In genomic region chr8:4322470-4322869, GRCm38 (mm10) we compare ENCODE assay signal across 8 mouse cellular contexts. TPM values are rescaled to one million over a fixed set of nuclear protein-coding genes. Genes with fewer than 3 reads are reported as not detected.
A peak's percentile ranks its signal among the peaks of the same experiment; 100 is the strongest.
DNase-seq lines count a peak whose midpoint lies in the region; ATAC-seq and TF ChIP-seq lines count a peak whose summit lies in the region.

No protein-coding gene starts in this region.

- no peak overlapping the region for H3K27ac ChIP-seq in cerebellum, adult 2 months (ENCODE audit: insufficient read depth, low read length)
- no peak overlapping the region for H3K27ac ChIP-seq in hindbrain, embryonic 15.5 days (replicated peaks)
- H3K27ac ChIP-seq in midbrain, embryonic 13.5 days: no peak overlapping the region
- H3K27ac ChIP-seq in spleen, adult 2 months (ENCODE audit: insufficient read depth, low read length): no peak overlapping the region

- DNase-seq in cerebellum, adult 11 months: peak; percentile 63
- peak; percentile 67 to 79 for DNase-seq in cerebellum, adult 2 months
- peak; percentile 77 to 91 for DNase-seq in frontal cortex, postnatal 14 days (ENCODE audit: low spot score in 2 of 2)
- DNase-seq in left cerebral cortex, postnatal 10 days (ENCODE audit: extremely low spot score in 1 of 2, low spot score in 2 of 2): peak; percentile 83 to 87
- DNase-seq in spleen, adult 2 months (ENCODE audit: low read depth in 1 of 2, low spot score in 2 of 2): peak; percentile 62 to 80

- 20% methylated on average over 2 of the region's 2 CpGs for WGBS in cerebellum, adult 2 months
- 30% methylated on average over 2 of the region's 2 CpGs for WGBS in hindbrain, embryonic 15.5 days
- 34% methylated on average over 2 of the region's 2 CpGs for WGBS in midbrain, embryonic 13.5 days
- WGBS in spleen, adult 2 months: 39% methylated on average over 2 of the region's 2 CpGs

- H3K36me3 ChIP-seq in hindbrain, embryonic 15.5 days: peaks cover 13% of the 10 kb centered on the region; the same call in 1 of the 2 replicates
- peaks cover 22% of the 10 kb centered on the region for H3K36me3 ChIP-seq in midbrain, embryonic 13.5 days
- H3K36me3 ChIP-seq in spleen, adult 2 months (ENCODE audit: control insufficient read depth, insufficient read depth, low read length): no peaks in the 10 kb centered on the region; the same call in 1 of the 2 replicates

- no peaks in the 10 kb centered on the region for H3K9me3 ChIP-seq in hindbrain, embryonic 15.5 days
- H3K9me3 ChIP-seq in midbrain, embryonic 13.5 days: no peaks in the 10 kb centered on the region

- no peak overlapping the region for H3K4me3 ChIP-seq in cerebellum, adult 2 months (replicated peaks; ENCODE audit: insufficient read depth, low read depth, low read length)
- H3K4me3 ChIP-seq in hindbrain, embryonic 15.5 days: 0 out of 2 replicates have a peak overlapping the region, but pooled peaks have one; percentile 59
- H3K4me3 ChIP-seq in midbrain, embryonic 13.5 days (replicated peaks): peak overlapping the region; percentile 99
- H3K4me3 ChIP-seq in spleen, adult 2 months (ENCODE audit: extremely low read depth, insufficient read depth, insufficient read length): no peak overlapping the region

- no peak overlapping the region for H3K9ac ChIP-seq in hindbrain, embryonic 15.5 days
- H3K9ac ChIP-seq in midbrain, embryonic 13.5 days (replicated peaks): 0 out of 2 replicates have a peak overlapping the region, but pooled peaks have one; percentile 12

- peak overlapping the region; percentile 85; the same call in 1 of the 2 replicates for H3K4me2 ChIP-seq in hindbrain, embryonic 15.5 days
- H3K4me2 ChIP-seq in midbrain, embryonic 13.5 days (replicated peaks): peak overlapping the region; percentile 97

- peaks cover 7% of the 10 kb centered on the region for H3K4me1 ChIP-seq in cerebellum, adult 2 months (ENCODE audit: control insufficient read depth, insufficient read depth, low read length)
- H3K4me1 ChIP-seq in hindbrain, embryonic 15.5 days (replicated peaks): peaks cover 65% of the 10 kb centered on the region
- H3K4me1 ChIP-seq in midbrain, embryonic 13.5 days (replicated peaks): peaks cover 49% of the 10 kb centered on the region
- H3K4me1 ChIP-seq in spleen, adult 2 months (ENCODE audit: control insufficient read depth, insufficient read depth, insufficient read length): peaks cover 13% of the 10 kb centered on the region

- peak; percentile 73 for TF ChIP-seq CTCF in cerebellum, adult 2 months (IDR thresholded peaks at IDR 0.05; ENCODE audit: borderline replicate concordance, insufficient read depth, low read depth, low read length)
- peak; percentile 68; the same call in 1 of the 2 replicates for TF ChIP-seq CTCF in spleen, adult 2 months (IDR thresholded peaks at IDR 0.05; ENCODE audit: extremely low read depth, insufficient read depth, insufficient read length, insufficient replicate concordance)

- ATAC-seq in cerebellum, adult (ENCODE audit: insufficient number of reproducible peaks, low FRiP score, low TSS enrichment): no peak
- no peak for ATAC-seq in hindbrain, embryonic 15.5 days (ENCODE audit: low FRiP score, low read depth)
- no peak for ATAC-seq in midbrain, embryonic 13.5 days

- TF ChIP-seq POLR2A in cerebellum, adult 2 months (IDR thresholded peaks at IDR 0.05; ENCODE audit: borderline replicate concordance, insufficient read depth, low read length): no peak
- TF ChIP-seq POLR2A in spleen, adult 2 months (IDR thresholded peaks at IDR 0.05; ENCODE audit: low read depth, low read length): no peak

- intact Hi-C loops in left cerebral cortex, postnatal 10 days (cut with DNase I): loop anchor here (5.0 kb wide), 1 partner anchor 70 kb away; the partner anchor contains the start of gene Snapc2

- H3K27me3 ChIP-seq in cerebellum, adult 2 months (ENCODE audit: control insufficient read depth, insufficient read depth, low read length): no peaks in the 10 kb centered on the region
- H3K27me3 ChIP-seq in hindbrain, embryonic 15.5 days: no peaks in the 10 kb centered on the region
- no peaks in the 10 kb centered on the region for H3K27me3 ChIP-seq in midbrain, embryonic 13.5 days
- H3K27me3 ChIP-seq in spleen, adult 2 months (ENCODE audit: control insufficient read depth, insufficient read depth, low read length): no peaks in the 10 kb centered on the region

RNA-seq across cellular contexts. Expression of gene Ccl25, which starts 2.5 kb away (rescaled TPM):
- polyA plus RNA-seq in cerebellum, adult 2 months (2012; rRNA removed): 16.9 and 17.2 TPM in 2 replicates
- polyA plus RNA-seq in hindbrain, embryonic 15.5 days (2015; fragmentation: Nextera tagmentation; extraction: Ambion mirVana): 17.5 and 20.7 TPM in 2 replicates
- total RNA-seq in left cerebral cortex, postnatal 10 days (2021): 10 to 100 TPM; 22.4 to 24.4 TPM
- 20.0 and 23.2 TPM in 2 replicates for polyA plus RNA-seq in midbrain, embryonic 13.5 days (2015; fragmentation: Nextera tagmentation; extraction: Ambion mirVana)
- 1.6 and 1.7 TPM in 2 replicates for polyA plus RNA-seq in spleen, adult 2 months (2012; rRNA removed)

RNA-seq across cellular contexts. Expression of gene Elavl1, which starts 2.7 kb away (rescaled TPM):
- polyA plus RNA-seq in cerebellum, adult 2 months (2012; rRNA removed): 36.8 and 37.3 TPM in 2 replicates
- polyA plus RNA-seq in hindbrain, embryonic 15.5 days (2015; fragmentation: Nextera tagmentation; extraction: Ambion mirVana): 108 and 112 TPM in 2 replicates
- total RNA-seq in left cerebral cortex, postnatal 10 days (2021): 10 to 100 TPM; 69.0 to 70.5 TPM
- polyA plus RNA-seq in midbrain, embryonic 13.5 days (2015; fragmentation: Nextera tagmentation; extraction: Ambion mirVana): 152 and 163 TPM in 2 replicates
- 19.3 and 23.2 TPM in 2 replicates for polyA plus RNA-seq in spleen, adult 2 months (2012; rRNA removed)

RNA-seq across cellular contexts. Expression of gene Timm44, which starts 46.8 kb away (rescaled TPM):
- polyA plus RNA-seq in cerebellum, adult 2 months (2012; rRNA removed): 91.5 and 98.4 TPM in 2 replicates
- polyA plus RNA-seq in hindbrain, embryonic 15.5 days (2015; fragmentation: Nextera tagmentation; extraction: Ambion mirVana): 40.1 and 41.8 TPM in 2 replicates
- total RNA-seq in left cerebral cortex, postnatal 10 days (2021): 10 to 100 TPM; 67.1 to 73.9 TPM
- polyA plus RNA-seq in midbrain, embryonic 13.5 days (2015; fragmentation: Nextera tagmentation; extraction: Ambion mirVana): 44.5 and 45.1 TPM in 2 replicates
- polyA plus RNA-seq in spleen, adult 2 months (2012; rRNA removed): 42.1 and 42.8 TPM in 2 replicates

Comparison
In these comparisons a context has a peak if more than half of its experiments do, and no peak if none do; other contexts are left out.
1. H3K4me3 ChIP-seq: peak in hindbrain, embryonic 15.5 days (single experiment) and midbrain, embryonic 13.5 days (single experiment); none in cerebellum, adult 2 months (single experiment) and spleen, adult 2 months (single experiment).
2. Peak in every context shown above with its lines, with median percentiles within 50 percentile points of each other: DNase-seq.